Mouse (Mus musculus) intestine, postnatal 0 days (tissue): ENCODE measurements around the gene Kcnk3. TPM values are rescaled to one million over a fixed set of nuclear protein-coding genes. Genes with fewer than 3 reads are reported as not detected.

Experiments
- ATAC-seq: fragments of 200-750 bp; cut with Nextera tagmentation; 2 replicates; pipeline ENCODE4 v1.8.0; 2017; ENCODE audit warnings: mild to moderate bottlenecking, moderate TSS enrichment, moderate library complexity
- H3K27ac ChIP-seq: fragments of 300-500 bp; sonication (generic); 2 replicates; pipeline ENCODE4 v1.5.1; 2014; ENCODE audit warnings: mild to moderate bottlenecking, low read depth, low read length, moderate library complexity
- H3K27me3 ChIP-seq: fragments of 300-500 bp; sonication (generic); replicated peaks from 2 replicates; pipeline ENCODE4 v1.6.1; 2014; ENCODE audit warnings: low read length, mixed read lengths; ENCODE audit not compliant: control insufficient read depth, insufficient read depth
- H3K36me3 ChIP-seq: fragments of 300-500 bp; sonication (generic); 2 replicates; pipeline ENCODE4 v1.6.1; 2014; ENCODE audit warnings: mild to moderate bottlenecking, moderate library complexity; ENCODE audit not compliant: control insufficient read depth, insufficient read depth
- H3K4me1 ChIP-seq: fragments of 300-500 bp; sonication (generic); replicated peaks from 2 replicates; pipeline ENCODE4 v1.6.1; 2014; ENCODE audit warnings: antibody characterized with exemption, low read length, mixed read lengths; ENCODE audit not compliant: control insufficient read depth, insufficient read depth
- H3K4me2 ChIP-seq: fragments of 300-500 bp; sonication (generic); replicated peaks from 2 replicates; pipeline ENCODE4 v1.6.1; 2014; ENCODE audit warnings: low read depth, mild to moderate bottlenecking, moderate library complexity
- H3K4me3 ChIP-seq: fragments of 300-500 bp; sonication (generic); 2 replicates; pipeline ENCODE4 v1.5.1; 2014; ENCODE audit warnings: low read depth, low read length
- H3K9ac ChIP-seq: fragments of 300-500 bp; sonication (generic); 2 replicates; pipeline ENCODE4 v1.6.1; 2014; ENCODE audit warnings: mild to moderate bottlenecking, low read depth, low read length
- H3K9me3 ChIP-seq: fragments of 300-500 bp; sonication (generic); 2 replicates; pipeline ENCODE4 v1.6.1; 2016; ENCODE audit warnings: mixed run types; ENCODE audit not compliant: control insufficient read depth
- CTCF ChIP-seq: sonication (generic); IDR thresholded peaks from 2 replicates; pipeline ENCODE4 v1.5.1; 2016; ENCODE audit warnings: low read depth, mild to moderate bottlenecking, control low read depth, antibody characterized with exemption, moderate library complexity
- WGBS: fragments of 180-500 bp; shearing (Covaris S2); extraction: QIAGEN DNeasy Blood & Tissue Kit; methylation state at CpG from one replicate; pipeline ENCODE4 v1.1.7; 2014; 5-methylcytosine and 5-hydroxymethylcytosine counted together
- polyA plus RNA-seq: library from polyadenylated mRNA; unstranded; fragments of >200 nt; fragmentation: Nextera tagmentation; extraction: Ambion mirVana; gene quantifications from 2 replicates; pipeline ENCODE4 v1.2.1, GENCODE M21; 2015

The Kcnk3 gene
- polyA plus RNA-seq, 1 experiment from 2014 or later: 8.1 TPM

GRCm38 (mm10) chr5:30590231-30590630 is 2.3 kb downstream of the Kcnk3 start:
- TF ChIP-seq CTCF: no peak
- Histone ChIP-seq H3K27ac (no peak overlapping the region), H3K36me3 (no peaks in the 10 kb centered on the region), H3K9ac (no peak overlapping the region), H3K4me1 (0 out of 2 replicates have a peak, but pooled peaks cover 2% of the 10 kb centered on the region), H3K4me3 (no peak overlapping the region), H3K27me3 (peaks cover 25% of the 10 kb centered on the region), H3K9me3 (no peaks in the 10 kb centered on the region), H3K4me2 (0 out of 2 replicates have a peak overlapping the region, but pooled peaks have one; percentile 76)
- 60% methylated on average over 5 of the region's 5 CpGs for WGBS
- ATAC-seq: no peak

- no peaks in the 10 kb centered on the region for H3K36me3 ChIP-seq
- no peak overlapping the region for H3K4me2 ChIP-seq
- WGBS: 55% methylated on average over 5 of the region's 5 CpGs
- no peak overlapping the region for H3K4me3 ChIP-seq
- no peak for TF ChIP-seq CTCF
- no peaks in the 10 kb centered on the region for H3K9me3 ChIP-seq
- H3K27me3 ChIP-seq: peaks cover 25% of the 10 kb centered on the region
- no peak overlapping the region for H3K9ac ChIP-seq
- no peak for ATAC-seq
- H3K27ac ChIP-seq: no peak overlapping the region
- H3K4me1 ChIP-seq: 0 out of 2 replicates have a peak, but pooled peaks cover 2% of the 10 kb centered on the region
Measured at GRCm38 (mm10) chr5:30591205-30591731, 3.3 kb downstream of the Kcnk3 start.

DNA sequence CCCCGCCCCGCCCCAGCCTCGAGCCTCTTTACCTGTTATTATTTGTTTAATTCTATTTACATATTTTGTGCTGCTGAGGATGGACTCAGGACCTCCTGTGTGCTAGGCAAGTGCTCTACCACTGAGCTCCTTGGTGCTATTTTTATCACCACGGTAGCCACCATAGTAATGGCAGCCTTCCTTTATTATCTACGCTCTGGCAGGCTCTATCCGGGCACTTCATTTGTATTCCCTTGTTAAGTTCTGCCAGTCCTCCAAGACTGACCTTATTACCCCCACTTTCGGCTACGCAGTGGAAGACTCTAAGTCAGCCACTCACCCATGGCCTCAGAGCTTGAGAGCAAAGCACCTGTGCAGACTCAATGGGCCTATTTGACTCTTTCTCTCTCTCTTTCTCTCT is 3.8 kb downstream of the Kcnk3 start:
- WGBS: 82% methylated on average over 8 of the region's 8 CpGs
- Histone ChIP-seq H3K27me3 (peaks cover 25% of the 10 kb centered on the region), H3K9ac (no peak overlapping the region), H3K4me2 (no peak overlapping the region), H3K4me1 (0 out of 2 replicates have a peak, but pooled peaks cover 2% of the 10 kb centered on the region), H3K27ac (no peak overlapping the region), H3K36me3 (no peaks in the 10 kb centered on the region), H3K9me3 (no peaks in the 10 kb centered on the region), H3K4me3 (no peak overlapping the region)
- ATAC-seq: no peak
- TF ChIP-seq CTCF: no peak

GRCm38 (mm10) chr5:30592279-30592980 is 4.5 kb downstream of the Kcnk3 start:
- WGBS: 74% methylated on average over 11 of the region's 11 CpGs
- H3K9me3 ChIP-seq: no peaks in the 10 kb centered on the region
- H3K4me1 ChIP-seq: 0 out of 2 replicates have a peak, but pooled peaks cover 2% of the 10 kb centered on the region
- no peak overlapping the region for H3K9ac ChIP-seq
- no peak overlapping the region for H3K4me2 ChIP-seq
- H3K27ac ChIP-seq: no peak overlapping the region
- H3K27me3 ChIP-seq: peaks cover 25% of the 10 kb centered on the region
- ATAC-seq: no peak
- H3K36me3 ChIP-seq: no peaks in the 10 kb centered on the region
- H3K4me3 ChIP-seq: no peak overlapping the region
- no peak for TF ChIP-seq CTCF

- Histone ChIP-seq H3K4me3 (no peak overlapping the region), H3K9ac (no peak overlapping the region), H3K27ac (no peak overlapping the region), H3K4me2 (no peak overlapping the region), H3K36me3 (no peaks in the 10 kb centered on the region), H3K27me3 (peaks cover 19% of the 10 kb centered on the region), H3K4me1 (0 out of 2 replicates have a peak, but pooled peaks cover 2% of the 10 kb centered on the region), H3K9me3 (no peaks in the 10 kb centered on the region)
- no peak for TF ChIP-seq CTCF
- WGBS: 68% methylated on average over 11 of the region's 11 CpGs
- ATAC-seq: no peak
Measured at GRCm38 (mm10) chr5:30593360-30593759, 5.4 kb downstream of the Kcnk3 start.

DNA sequence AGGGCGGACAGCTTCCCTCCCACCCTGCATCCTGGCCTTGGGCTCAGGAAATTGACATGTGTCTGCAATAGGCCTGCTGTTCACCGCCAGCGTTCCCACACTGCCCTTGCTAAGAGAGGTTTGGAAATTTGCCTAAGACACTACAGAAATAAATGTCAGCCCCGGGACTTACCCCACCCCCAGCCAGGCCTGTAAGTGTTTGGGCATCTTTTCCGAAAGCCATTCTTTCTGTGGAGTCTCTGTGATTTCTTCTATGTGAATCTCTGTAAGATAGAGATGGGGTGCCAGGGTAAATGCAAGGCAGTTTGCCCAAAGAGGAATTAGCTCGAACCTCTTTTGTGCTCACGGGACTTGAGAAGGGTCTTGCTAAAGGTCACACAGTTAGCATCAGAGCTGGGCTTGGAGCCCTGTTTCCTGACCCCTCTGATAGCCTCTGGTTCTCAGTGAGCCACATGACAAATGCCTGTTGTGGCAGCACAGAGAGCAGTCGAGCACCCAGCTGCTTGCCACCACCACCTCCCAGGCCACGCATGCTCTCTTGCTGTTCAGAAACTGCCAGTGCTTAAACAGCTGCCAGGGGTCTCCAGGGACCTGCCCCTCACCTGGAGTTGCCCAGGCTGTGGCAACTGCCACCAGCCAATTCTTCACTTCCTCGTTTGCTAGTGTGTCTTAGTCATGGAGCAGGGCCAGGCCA is 6.0 kb downstream of the Kcnk3 start:
- Histone ChIP-seq H3K9me3 (no peaks in the 10 kb centered on the region), H3K9ac (no peak overlapping the region), H3K36me3 (no peaks in the 10 kb centered on the region), H3K4me2 (no peak overlapping the region), H3K27ac (no peak overlapping the region), H3K27me3 (peaks cover 13% of the 10 kb centered on the region), H3K4me1 (no peaks in the 10 kb centered on the region), H3K4me3 (no peak overlapping the region)
- no peak for ATAC-seq
- TF ChIP-seq CTCF: no peak
- 36% methylated on average over 10 of the region's 10 CpGs for WGBS
